Mouse (Mus musculus) liver, postnatal 0 days (tissue): Measurements from ENCODE around the gene Ppm1k. TPM values are rescaled to one million over a fixed set of nuclear protein-coding genes. Genes with fewer than 3 reads are reported as not detected.
"Not testable (repeated sequence)": the region's sequence is repeated elsewhere in the genome, so short reads cannot be mapped to it uniquely, and the experiment has no call there.

ENCODE experiments used
- ATAC-seq: fragments of 200-750 bp; cut with Nextera tagmentation; 2 replicates; pipeline ENCODE4 v1.8.0; 2017; ENCODE audit warnings: mild to moderate bottlenecking, moderate library complexity
- DNase-seq: peaks from one replicate; pipeline ENCODE4 v3.0.0-alpha.2; 2016
- H3K27ac ChIP-seq: fragments of 300-500 bp; sonication (generic); 2 replicates; pipeline ENCODE4 v1.5.1; 2014; ENCODE audit warnings: antibody characterized with exemption, moderate library complexity, mild to moderate bottlenecking, low read depth
- H3K27me3 ChIP-seq: fragments of 300-500 bp; sonication (generic); 2 replicates; pipeline ENCODE4 v1.6.1; 2014; ENCODE audit warnings: low read length, control low read depth, mixed read lengths; ENCODE audit not compliant: insufficient read depth
- H3K36me3 ChIP-seq: fragments of 300-500 bp; sonication (generic); replicated peaks from 2 replicates; pipeline ENCODE4 v1.6.1; 2014; ENCODE audit warnings: mild to moderate bottlenecking, control low read depth, low read length, moderate library complexity, mixed read lengths; ENCODE audit not compliant: insufficient read depth
- H3K4me1 ChIP-seq: fragments of 300-500 bp; sonication (generic); 2 replicates; pipeline ENCODE4 v1.6.1; 2014; ENCODE audit warnings: antibody characterized with exemption, mild to moderate bottlenecking, control low read depth; ENCODE audit not compliant: insufficient read depth
- H3K4me2 ChIP-seq: fragments of 300-500 bp; sonication (generic); 2 replicates; pipeline ENCODE4 v1.6.1; 2014; ENCODE audit warnings: low read depth, mild to moderate bottlenecking, low read length, moderate library complexity, mixed read lengths
- H3K4me3 ChIP-seq: fragments of 300-500 bp; sonication (generic); 2 replicates; pipeline ENCODE4 v1.5.1; 2014; ENCODE audit warnings: low read depth, low read length
- H3K9ac ChIP-seq: fragments of 300-500 bp; sonication (generic); replicated peaks from 2 replicates; pipeline ENCODE4 v1.6.1; 2014; ENCODE audit warnings: mild to moderate bottlenecking, moderate library complexity
- H3K9me3 ChIP-seq: fragments of 300-500 bp; sonication (generic); 2 replicates; pipeline ENCODE4 v1.6.1; 2016; ENCODE audit warnings: mild to moderate bottlenecking, control low read depth, low read length, mixed read lengths
- CTCF ChIP-seq: sonication (generic); IDR thresholded peaks from 2 replicates; pipeline ENCODE4 v1.5.1; 2016; ENCODE audit warnings: antibody characterized with exemption, low read depth
- EP300 ChIP-seq: IDR thresholded peaks from 2 replicates; pipeline ENCODE4 v1.6.1; 2016; ENCODE audit warnings: antibody characterized with exemption, low read depth, mild to moderate bottlenecking
- WGBS: fragments of 180-500 bp; shearing (Covaris S2); extraction: QIAGEN DNeasy Blood & Tissue Kit; methylation state at CpG from one replicate; pipeline ENCODE4 v1.1.7; 2014; ENCODE audit not compliant: insufficient replicate concordance; 5-methylcytosine and 5-hydroxymethylcytosine counted together
- polyA plus RNA-seq: library from polyadenylated mRNA; unstranded; fragments of >200 nt; fragmentation: Nextera tagmentation; extraction: Ambion mirVana; gene quantifications from 2 replicates; pipeline ENCODE4 v1.2.1, GENCODE M21; 2015

Gene Ppm1k
- polyA plus RNA-seq, 1 experiment from 2014 or later: 14.9 TPM

- no peak overlapping the region for H3K4me2 ChIP-seq
- WGBS: 43% methylated on average over 2 of the region's 2 CpGs
- H3K4me3 ChIP-seq: no peak overlapping the region
- ATAC-seq (no peak), DNase-seq (no peak)
- H3K27me3 ChIP-seq: no peaks in the 10 kb centered on the region
- no peak overlapping the region for H3K9ac ChIP-seq
- no peaks in the 10 kb centered on the region for H3K36me3 ChIP-seq
- H3K9me3 ChIP-seq: no peaks in the 10 kb centered on the region
- H3K4me1 ChIP-seq: no peaks in the 10 kb centered on the region
- TF ChIP-seq CTCF (no peak), EP300 (no peak)
- no peak overlapping the region for H3K27ac ChIP-seq
Observed at GRCm38 (mm10) chr6:57499209-57499608, 36.1 kb downstream of the Ppm1k start.

- not testable (repeated sequence) for H3K4me2 ChIP-seq, H3K9me3 ChIP-seq, H3K4me3 ChIP-seq, H3K27ac ChIP-seq, DNase-seq, ATAC-seq, H3K36me3 ChIP-seq, H3K9ac ChIP-seq, H3K27me3 ChIP-seq, H3K4me1 ChIP-seq
- whole genome bisulfite sequencing: 33% methylated on average over 3 of the region's 3 CpGs
Observed at GRCm38 (mm10) chr6:57468161-57468560, 67.1 kb downstream of the Ppm1k start.

Other genes starting within 250 kb of the Ppm1k start
- gene Vmn1r16, start 206.0 kb downstream of the Ppm1k start, polyA plus RNA-seq: not detected in 2 replicates
- not detected in 2 replicates for gene Vmn1r17, start 171.7 kb downstream of the Ppm1k start, polyA plus RNA-seq
- not detected in 2 replicates for gene Vmn1r18, start 139.7 kb downstream of the Ppm1k start, polyA plus RNA-seq
- gene Vmn1r19, start 131.7 kb downstream of the Ppm1k start, polyA plus RNA-seq: not detected in 2 replicates
- gene Vmn1r20, start 106.5 kb downstream of the Ppm1k start, polyA plus RNA-seq: not detected in 2 replicates
- gene Herc6, start 45.5 kb upstream of the Ppm1k start, polyA plus RNA-seq: 5.0 and 5.5 TPM in 2 replicates
- 12.3 TPM in 2 replicates for gene Pyurf, start 156.6 kb upstream of the Ppm1k start, polyA plus RNA-seq
- 6.4 and 8.0 TPM in 2 replicates for gene Lancl2, start 167.1 kb upstream of the Ppm1k start, polyA plus RNA-seq